Mouse (Mus musculus): ENCODE results near the gene Gm6588.

DNA sequence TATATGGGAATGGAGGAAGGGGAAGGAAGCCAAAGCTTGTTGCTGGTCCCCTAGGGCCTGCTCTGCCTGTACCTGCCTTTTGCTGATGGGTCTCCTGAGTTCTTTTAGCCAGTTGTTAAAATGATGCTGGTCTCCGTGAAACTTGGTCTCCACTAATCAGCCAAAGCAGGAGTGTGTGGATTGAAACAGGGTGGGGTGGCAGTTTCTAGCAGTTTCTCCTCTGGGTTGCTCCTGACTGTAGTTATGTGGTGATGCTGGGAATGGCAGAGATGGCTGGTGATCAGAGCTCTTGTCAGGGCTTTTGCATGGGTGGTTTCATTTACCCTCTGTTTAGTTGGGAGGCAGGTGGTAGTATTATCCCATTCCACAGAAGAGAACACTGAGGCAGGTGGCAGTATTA, 38.3 kb downstream of the Gm6588 start:
- no peak for TF ChIP-seq CTCF (IDR thresholded peaks at IDR 0.05; ENCODE audit: low read depth)
- no peak for TF ChIP-seq EP300 (IDR thresholded peaks at IDR 0.05; ENCODE audit: low read depth)

All from liver, postnatal 0 days (tissue).